Mouse (Mus musculus) cerebellum, postnatal 14 days (tissue): Measurements from ENCODE around the gene Chaf1a.
"Not testable (repeated sequence)": the region's sequence is repeated elsewhere in the genome, so short reads cannot be mapped to it uniquely, and the experiment has no call there.

Source experiments
- DNase-seq, 2 experiments: peaks; one replicate each; pipeline ENCODE4 v3.0.0; 2021; ENCODE audit warnings: mixed read lengths in 2 of 2

Gene Chaf1a

DNA sequence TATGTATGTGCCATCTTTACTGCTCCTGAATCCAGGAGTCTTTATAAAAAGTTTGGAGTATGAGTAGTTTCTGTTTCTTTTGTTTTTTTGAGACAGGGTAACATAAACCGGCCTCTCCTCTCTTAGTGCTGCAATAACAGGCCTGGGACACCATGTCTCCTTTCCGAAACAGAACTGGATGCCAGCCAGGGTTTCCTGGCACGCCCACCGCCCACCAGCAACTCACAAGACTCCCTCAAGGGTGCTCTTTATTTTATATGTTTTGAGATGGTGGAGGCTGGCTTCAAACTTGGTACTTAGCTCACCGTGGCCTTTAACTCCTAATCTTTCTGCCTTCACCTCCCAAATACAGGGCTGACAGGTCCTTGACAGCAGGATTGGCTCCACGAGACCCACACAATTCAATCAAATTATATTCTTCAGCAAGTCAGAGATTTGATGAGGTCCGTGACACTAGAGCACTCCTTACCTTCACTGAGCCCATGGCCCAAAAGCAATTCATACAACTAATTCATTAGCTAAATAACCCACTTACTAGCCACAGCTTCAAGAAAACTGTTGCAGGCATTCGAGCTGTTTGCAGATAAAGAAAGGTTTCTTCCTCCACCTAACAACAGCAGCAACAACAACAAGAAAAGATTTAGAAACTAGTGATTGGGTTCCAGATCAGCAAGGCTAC is 1.5 kb upstream of the Chaf1a start:
- peak in 1 of 2 experiments; percentile 60 for DNase-seq

DNA sequence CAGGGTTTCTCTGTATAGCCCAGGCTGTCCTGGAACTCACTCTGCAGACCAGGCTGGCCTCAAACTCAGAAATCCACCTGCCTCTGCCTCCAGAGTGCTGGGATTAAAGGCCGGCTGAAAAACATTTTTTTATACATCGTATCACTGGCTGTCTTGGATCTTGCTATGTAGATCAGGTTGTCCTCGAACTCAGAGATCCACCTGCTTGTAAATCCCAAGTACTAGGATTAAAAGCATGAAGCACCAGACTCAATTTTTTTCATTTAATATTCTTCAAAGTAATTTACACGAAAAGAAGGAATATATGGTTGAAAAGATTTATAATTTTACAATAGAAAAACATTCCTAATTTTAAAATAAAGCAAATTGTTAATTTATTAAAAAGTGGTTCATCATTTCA is 894 bp upstream of the Chaf1a start:
- no peak for DNase-seq

DNA sequence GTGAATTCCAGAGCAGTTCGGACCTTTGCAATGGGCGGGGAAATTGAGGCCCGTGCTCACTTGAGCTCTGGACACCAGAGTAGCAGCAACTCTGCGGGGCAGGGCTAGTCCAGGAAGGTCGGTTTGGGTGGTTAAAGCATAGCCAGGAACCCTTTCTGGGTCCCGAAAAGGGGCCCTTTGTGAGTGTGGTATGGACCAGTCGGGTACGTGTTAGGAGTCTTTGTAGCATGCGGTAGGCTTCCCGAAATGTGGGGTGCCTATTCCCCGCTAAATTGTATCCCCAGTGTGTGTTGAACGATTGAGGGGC is 571 bp downstream of the Chaf1a start:
- no peak for DNase-seq

DNA sequence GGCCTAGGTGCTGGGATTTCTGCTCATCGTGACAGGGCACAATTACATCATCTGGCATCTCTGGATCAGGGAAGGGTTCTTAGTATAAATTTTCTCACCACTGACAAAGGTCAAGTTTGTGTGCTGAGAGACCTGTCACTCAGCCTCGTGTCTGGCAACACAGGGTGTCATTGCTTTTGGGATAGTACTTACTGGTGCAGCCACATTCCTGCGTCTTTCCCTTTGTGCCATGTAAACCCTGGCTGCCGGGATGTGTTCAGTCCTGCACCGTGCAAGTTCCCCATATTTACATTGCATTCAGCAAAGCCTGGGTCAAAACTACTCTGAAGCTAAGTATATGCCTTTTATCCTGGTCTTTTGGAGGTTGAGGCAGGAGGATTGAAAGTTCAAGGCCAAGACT is 11.1 kb downstream of the Chaf1a start:
- no peak for DNase-seq

DNA sequence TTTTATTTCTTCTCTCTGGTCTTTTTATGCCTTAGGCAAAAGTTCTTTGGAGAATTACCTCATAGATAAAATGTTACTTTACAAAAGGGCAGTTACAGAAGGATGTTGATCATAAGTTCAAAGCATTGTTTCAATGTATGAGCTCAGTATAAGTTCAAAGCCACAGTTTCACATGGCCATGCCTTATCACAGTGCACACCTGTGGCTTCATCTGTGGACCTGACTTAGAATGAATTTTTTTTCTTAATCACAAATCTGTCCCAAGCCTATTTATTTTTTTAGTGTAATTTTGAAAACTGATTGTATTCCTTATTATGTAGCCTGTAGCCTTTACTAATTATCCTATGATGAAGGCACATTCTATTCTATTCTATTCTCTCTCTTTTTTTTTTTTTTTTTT is 14.7 kb downstream of the Chaf1a start:
- DNase-seq = no peak

DNA sequence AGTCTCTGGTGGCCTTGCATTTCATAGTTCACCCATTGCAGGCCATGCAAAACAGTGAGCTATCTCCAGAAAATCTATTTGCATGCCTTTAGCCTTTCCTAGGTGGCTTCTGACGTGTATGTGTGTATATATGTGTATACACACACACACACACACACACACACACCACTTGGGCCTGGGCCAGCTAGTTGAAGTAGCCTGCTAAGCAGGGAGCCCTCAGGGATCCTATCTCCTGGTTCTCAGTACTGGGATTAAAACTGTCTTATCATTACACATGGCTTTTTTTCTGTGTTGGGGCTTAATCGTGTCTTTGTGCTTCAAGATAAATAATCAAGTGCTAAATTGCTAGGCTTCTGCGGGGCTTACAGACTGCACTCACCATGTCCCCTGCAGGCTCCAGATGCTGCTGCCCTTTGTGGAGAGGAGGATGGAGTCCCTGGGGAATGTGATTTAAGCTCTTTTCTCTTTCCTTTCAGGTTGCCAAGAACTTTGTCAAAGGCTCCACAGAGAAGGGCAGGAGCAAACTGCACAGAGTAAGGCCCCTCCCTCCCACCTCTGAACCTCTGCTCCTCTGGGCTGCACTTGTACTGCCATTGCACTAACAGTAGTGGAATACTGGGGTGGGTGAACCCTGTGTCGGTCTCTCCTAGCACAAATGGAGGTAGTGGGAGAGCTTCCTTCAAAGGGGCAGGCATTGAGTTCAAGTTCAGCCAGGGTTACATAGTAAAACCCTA is 15.9 kb downstream of the Chaf1a start:
- DNase-seq = no peak

DNA sequence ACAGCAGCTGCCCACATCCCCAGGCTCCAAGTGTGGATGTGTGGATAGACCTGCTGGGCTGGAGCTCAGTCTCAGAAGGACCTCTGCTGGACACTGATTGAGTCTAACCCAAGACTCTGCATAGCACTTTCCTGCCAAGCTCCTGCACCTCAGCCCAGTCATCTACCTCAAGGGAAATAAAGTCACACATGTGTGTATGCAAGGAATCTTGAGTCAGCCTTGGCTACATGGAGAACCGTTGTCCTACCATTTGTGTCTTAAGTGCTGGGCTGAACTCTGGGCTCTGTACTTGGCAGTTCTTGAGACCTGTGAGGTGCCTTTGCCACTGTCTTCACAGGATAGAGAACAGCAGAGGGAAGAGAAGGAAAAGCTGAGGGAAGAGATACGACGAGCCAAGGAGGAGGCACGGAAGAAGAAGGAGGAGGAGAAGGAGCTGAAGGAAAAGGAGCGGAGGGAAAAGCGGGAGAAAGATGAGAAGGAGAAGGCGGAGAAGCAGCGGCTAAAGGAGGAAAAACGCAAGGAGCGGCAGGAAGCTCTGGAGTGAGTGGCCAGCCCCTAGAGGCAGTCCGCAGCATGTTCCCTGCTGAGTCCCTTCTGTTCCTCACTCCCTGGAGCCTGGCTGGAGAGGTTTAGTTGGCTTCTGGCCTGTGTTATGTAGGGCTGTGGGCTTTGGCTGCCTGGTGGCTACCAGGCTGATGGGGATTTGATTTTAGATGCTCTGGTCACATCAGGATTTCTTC is 17.3 kb downstream of the Chaf1a start:
- no peak for DNase-seq

DNA sequence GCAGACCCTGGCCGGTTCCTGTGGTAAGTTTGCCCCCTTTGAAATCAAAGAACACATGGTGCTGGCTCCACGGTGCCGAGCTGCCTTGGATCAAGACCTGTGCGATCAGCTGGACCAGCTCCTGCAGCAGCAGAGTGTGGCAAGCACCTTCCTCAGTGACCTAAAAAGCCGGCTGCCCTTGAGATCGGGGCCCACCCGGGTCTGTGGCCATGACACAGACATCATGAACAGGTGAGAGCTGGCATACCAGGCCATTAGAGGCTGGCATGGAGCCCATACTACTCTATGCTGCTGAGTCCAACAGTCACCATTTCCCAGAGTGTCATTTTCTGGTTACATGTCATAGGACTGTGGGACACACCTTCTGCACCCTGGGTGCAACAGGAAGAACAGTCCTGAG is 21.8 kb downstream of the Chaf1a start:
- no peak for DNase-seq

DNA sequence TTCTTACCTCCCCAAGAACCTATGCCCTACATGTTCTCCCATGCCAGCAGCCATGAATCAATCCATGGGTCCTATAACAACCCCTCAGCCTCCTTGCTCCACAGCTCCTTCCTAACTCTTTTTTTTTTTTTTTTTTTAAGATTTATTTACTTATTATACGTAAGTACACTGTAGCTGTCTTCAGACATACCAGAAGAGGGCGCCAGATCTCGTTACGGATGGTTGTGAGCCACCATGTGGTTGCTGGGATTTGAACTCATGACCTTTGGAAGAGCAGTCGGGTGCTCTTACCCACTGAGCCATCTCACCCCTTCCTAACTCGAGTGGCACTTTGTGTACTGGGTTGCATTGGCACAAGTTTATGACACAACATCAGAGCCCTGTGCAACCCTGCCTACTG is 25.5 kb downstream of the Chaf1a start:
- DNase-seq = not testable (repeated sequence)

DNA sequence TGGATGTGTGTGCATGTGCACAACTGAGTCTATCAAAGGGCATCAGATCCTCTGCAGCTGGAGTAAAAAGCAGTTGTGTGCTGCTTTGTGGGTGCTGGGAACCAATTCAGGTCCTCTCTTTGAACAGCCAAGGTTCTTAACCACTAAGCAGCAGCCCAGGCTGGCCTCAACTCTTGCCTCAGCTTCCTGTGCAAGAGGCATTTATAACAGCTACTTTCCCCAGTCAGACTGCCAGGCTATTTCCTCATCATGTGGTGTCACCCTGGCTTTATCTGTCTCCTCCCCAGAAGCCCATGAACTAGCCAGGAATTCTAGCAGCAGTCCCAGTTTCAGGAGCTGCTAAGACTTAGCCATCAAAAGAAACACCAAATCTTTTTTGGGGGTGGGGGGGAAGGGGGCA is 26.2 kb downstream of the Chaf1a start:
- DNase-seq = no peak

DNA sequence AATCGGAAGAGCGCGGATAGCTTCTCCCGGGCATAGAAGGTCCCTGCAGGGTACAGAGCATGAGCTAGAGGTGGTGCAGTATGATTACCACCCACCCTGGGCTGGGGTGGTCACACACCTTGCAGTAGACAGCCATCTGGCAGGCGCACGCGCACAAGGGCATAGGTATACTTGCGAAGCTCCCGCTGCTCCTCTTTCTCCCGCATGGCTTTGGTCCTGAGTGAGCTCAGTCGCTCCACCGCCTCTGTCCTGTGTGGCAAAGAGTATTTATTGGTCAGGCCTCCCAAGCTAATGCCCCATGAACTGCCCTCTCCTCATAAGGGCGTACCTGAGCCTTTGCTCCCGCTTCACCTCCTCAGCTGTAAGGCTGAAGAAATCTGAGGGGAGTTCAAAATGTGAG is 28.8 kb downstream of the Chaf1a start:
- DNase-seq = no peak

DNA sequence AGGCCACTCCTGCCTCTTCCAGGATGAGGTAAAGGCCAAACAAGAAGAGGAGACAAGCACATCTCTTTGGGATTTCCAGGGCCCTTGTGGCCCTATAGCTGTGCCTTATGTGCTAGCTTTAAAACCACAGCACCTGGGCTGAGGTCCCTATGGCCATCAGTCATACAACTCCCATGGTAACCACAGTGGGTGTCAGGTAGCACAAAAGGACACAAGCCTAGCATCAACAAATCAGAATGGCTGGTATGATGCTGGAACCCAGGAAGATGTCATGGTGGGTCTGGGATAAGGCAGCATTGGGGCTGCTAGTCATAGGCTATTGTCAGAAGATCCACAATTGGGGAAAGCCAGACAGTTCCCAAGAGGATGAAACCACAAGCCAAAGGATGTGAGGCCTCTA is 30.9 kb downstream of the Chaf1a start:
- no peak for DNase-seq

DNA sequence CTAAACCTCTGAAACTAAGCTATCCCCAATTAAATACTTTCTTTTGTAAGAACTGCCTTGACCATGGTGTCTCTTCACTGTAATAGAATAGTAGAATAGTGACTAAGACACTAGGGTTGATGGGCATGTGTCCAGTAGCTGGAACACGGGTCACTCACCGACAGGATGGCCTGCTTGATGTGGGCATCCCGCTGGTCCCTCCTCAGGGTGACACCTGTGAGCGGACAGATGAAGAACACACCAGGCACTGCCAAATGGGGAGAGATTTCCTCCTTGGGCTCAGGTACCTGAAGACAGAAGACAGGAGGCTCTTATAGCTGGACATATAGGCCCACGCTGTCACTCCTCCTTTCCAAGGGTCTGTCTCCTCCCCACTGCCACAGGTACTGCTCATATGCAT is 32.0 kb downstream of the Chaf1a start:
- DNase-seq = no peak

DNA sequence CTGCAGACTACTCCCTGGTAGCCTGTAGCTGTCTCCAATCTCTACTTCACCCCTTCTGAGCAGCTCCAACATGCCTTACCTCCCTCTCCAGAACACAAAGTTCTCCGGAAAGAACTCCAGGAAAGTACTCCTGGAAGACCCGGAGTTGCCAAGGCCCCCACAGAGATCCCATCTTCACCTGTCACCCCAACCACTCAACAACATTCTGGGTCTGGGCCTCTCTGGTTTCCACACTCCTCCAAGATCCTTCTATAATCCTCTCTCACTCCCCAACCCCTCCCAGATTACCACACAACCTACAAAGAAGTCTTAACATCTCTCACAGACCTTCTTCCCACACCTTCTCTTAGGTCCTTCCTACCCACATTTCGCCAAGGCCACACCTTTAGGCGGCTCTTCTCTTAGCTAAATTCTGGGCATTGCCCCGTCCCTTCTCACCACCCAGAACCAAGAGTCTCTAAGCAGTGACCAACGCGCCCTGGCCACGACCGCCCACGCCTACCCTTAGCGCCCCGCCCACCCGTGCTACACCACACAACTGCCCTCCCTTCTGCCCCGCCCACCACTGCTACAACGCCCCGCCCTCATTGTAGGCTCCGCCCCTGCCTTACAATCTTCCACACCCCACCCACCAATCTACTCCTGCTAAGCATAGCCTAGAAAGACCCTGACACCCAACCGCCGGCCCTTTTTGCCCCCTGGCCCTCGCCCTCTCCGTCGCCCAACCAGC is 34.0 kb downstream of the Chaf1a start:
- DNase-seq = peak; percentile 72 to 82

DNA sequence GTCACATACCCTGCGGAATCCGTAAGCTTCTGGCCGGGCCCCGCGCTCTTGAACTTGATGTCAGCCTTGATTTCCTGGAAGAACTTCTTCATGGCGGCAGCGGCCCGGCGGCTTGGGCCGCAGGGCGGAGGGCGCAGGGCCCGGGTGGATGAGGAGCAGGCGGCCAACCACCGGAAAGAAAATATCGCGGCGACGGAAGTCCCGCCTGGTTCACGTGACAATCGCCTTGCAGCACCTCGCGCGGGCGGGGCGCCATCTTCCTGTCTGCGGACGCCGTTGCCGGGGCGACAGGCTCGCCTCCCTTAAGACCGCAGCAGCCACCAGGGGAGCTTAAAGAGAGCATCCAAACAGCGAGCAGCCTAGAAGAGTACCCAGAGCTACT is 34.6 kb downstream of the Chaf1a start, which contains the start of gene Ubxn6:
Gene Ubxn6 (minus strand): TSS at position 202 of the 382 bp plus-strand sequence.
- DNase-seq = peak; percentile 98 to 99

DNA sequence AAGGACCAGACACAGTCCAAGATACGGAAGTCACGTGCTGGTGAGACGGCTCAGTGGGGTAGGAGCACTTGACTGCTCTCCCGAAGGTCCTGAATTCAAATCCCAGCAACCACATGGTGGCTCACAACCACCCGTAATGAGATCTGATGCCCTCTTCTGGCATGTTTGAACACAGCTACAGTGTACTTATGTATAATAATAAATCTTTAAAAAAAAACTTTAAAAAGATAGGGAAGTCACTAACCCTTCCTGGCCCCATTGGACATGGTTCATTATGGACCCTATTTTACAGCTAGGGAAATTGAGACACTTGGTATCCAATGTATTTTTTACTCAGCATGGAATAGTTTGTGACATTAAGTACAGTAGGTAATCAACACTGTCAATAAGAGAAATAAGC is 37.3 kb downstream of the Chaf1a start:
- DNase-seq = no peak

DNA sequence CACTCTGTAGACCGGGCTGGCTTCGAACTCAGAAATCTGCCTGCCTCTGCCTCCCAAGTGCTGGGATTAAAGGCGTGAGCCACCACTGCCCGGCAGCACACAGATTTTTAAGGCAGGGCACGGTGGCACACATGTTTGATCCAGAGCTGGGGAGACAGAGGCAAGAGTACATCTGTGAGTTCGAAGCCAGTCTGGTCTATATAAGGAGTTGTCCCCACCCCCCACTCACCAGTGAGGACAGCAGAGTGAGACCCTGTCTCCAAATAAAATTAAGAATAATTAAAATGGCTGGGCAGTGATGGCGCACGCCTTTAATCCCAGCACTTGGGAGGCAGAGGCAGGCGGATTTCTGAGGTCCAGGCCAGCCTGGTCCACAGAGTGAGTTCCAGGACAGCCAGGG is 38.1 kb downstream of the Chaf1a start:
- peak; percentile 33 to 37 for DNase-seq

DNA sequence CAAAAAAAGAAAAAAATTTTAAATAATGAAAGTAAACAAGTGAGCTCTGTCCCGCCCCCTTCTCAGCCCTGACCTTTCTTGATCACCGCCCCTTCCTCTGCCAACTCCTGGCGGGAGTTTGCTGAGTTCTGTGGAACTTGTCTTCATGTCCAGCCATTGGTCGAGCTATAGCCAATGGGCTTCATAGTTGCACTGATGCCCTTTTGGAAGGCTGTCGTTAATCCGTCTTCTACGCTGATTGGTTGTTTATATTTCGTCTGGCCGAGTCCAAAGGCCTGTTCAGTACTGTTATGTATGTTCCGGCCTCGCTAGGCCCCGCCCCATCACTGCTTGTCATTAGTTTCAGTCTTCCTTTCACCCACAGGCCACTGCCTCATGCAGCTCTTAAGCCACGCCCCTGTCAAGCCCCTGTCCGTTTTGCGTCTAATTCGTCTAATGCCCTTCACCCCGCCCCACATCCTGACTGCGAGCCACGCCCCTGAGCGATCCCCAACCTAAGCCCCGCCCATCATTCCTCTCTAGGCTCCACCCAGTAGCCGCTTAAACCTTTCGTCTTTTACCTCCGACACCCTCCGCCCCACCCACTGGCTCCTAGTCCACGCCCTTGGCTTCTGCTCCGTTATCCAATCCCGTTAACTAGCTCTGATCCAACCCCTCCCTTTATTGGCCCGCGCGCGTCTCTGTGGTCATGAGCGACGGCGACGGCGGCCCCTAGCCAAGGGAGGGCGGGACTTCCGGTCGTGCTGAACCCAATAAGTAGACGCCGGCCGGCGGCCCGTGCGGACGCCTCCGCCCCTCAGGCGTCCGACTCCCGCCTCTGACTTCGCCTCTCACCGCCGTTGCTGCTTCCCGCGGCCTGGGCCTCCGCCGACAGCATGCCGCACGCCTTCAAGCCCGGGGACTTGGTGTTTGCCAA is 38.9 kb downstream of the Chaf1a start, which contains the start of gene Hdgfl2:
Gene Hdgfl2 (plus strand): TSS at position 755 of the 916 bp plus-strand sequence.
- DNase-seq = peak; percentile 100

DNA sequence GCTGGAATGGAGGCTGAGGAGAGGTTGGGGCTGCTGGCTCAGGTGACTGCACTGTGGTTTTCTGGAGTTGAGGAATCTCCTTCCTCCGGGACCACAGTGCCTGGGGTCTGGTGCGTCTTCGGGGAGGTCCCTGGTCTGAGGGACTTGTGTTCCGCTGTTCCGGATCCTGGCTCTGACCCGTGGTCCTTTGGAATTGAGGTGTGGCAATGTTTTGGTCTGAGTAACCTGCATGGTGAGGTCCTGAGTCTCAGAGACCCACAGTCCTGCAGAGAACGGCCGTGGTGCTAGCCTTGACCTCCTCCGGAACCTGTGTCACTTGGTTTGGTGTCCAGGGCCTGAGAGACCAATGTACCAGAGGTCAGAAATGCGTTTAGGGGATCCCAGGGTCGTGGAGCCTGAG is 39.7 kb downstream of the Chaf1a start:
- peak in 1 of 2 experiments; percentile 41 for DNase-seq

DNA sequence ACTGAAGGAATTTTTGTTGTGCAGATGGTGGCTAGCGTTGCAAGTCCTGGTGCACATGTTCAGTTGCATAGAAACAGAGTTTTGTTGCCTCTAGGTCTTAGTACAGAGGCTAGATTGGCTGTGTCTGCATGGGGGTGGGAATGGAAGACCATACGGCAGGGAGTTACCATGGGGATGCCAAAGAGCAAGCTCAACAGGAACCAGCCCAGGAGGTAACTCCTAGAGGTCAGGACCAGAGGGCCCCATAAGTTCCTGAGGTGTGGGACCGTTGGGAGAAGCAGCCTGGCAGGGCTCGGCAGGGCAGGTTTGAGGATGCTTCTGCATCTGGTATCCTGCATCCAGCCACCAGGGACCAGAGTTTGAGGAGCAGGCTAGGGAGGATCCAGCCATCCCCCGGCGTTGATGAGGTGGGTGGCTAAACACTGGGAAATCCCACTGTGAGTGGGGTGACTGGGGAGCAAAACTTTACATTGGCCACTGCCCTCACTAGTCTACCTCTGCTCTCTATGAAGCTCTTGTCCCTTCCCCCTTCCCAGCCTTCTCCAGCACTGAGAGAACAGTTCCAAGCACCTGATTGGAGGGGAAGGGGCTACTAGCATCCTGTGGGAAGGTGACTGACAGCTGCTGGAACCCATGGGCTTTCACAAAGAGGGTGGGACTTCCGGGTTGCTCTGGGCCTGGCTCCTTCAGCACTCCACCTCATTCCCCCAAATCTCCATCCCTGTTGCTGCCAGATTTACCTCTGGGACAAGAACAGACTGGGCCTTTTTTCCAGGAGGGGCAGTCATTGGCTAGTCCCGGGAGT is 40.7 kb downstream of the Chaf1a start:
- DNase-seq = peak; percentile 62 to 70

DNA sequence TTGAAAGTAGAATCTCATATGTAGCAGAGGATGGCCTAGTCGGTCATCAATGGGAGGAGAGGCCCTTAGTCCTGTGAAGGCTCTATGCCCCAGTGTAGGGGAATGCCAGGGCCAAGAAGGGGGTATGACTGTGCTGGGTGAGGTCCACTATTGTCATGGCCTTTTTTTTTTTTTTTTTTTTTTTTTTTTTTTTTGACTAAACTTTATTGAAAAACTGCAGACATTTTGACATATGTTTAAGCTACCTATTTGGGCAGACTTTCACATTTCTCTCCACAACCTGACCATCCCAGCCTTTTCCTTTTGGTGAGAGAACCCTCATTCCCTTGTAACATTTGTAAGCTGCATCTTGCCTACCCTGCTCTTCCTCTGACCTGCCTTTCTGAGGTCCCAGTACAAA is 52.1 kb downstream of the Chaf1a start:
- no peak for DNase-seq
